Mouse (Mus musculus): ENCODE data around the gene Zpbp.

Gene Zpbp

GRCm38 (mm10) chr11:11461635-11462560 lies at the start of gene Zpbp, which contains the start of gene Spata48:
Zpbp (minus strand) TSS chr11:11462408.
Spata48 (plus strand) TSS chr11:11462094.
- peak; percentile 96 for DNase-seq

- DNase-seq: no peak
Measured at GRCm38 (mm10) chr11:11509413-11509812, 47.2 kb upstream of the Zpbp start.

GRCm38 (mm10) chr11:11506187-11506586 lies 44.0 kb upstream of the Zpbp start:
- no peak for DNase-seq

GRCm38 (mm10) chr11:11499944-11500343 lies 37.7 kb upstream of the Zpbp start:
- DNase-seq: peak; percentile 22

- no peak for DNase-seq
Measured at GRCm38 (mm10) chr11:11495697-11496096, 33.5 kb upstream of the Zpbp start.

GRCm38 (mm10) chr11:11492044-11492443 lies 29.8 kb upstream of the Zpbp start:
- DNase-seq: no peak

GRCm38 (mm10) chr11:11484378-11484777 lies 22.2 kb upstream of the Zpbp start:
- DNase-seq: no peak

GRCm38 (mm10) chr11:11468924-11469323 lies 6.7 kb upstream of the Zpbp start:
- no peak for DNase-seq

GRCm38 (mm10) chr11:11462561-11462890 lies 318 bp upstream of the Zpbp start:
- DNase-seq: no peak

GRCm38 (mm10) chr11:11455037-11455436 lies 7.2 kb downstream of the Zpbp start:
- DNase-seq: peak; percentile 5

- no peak for DNase-seq
Measured at GRCm38 (mm10) chr11:11417356-11417755, 44.9 kb downstream of the Zpbp start.

GRCm38 (mm10) chr11:11414188-11414587 lies 48.0 kb downstream of the Zpbp start:
- no peak for DNase-seq

- no peak for DNase-seq
Measured at GRCm38 (mm10) chr11:11394686-11395085, 67.5 kb downstream of the Zpbp start.

GRCm38 (mm10) chr11:11393164-11393563 lies 69.0 kb downstream of the Zpbp start:
- peak; percentile 5 for DNase-seq

- DNase-seq: no peak
Measured at GRCm38 (mm10) chr11:11371305-11371704, 90.9 kb downstream of the Zpbp start.

GRCm38 (mm10) chr11:11283512-11283911 lies 178.7 kb downstream of the Zpbp start:
- no peak for DNase-seq

GRCm38 (mm10) chr11:11280128-11280527 lies 182.1 kb downstream of the Zpbp start:
- DNase-seq: no peak

- DNase-seq: no peak
Measured at GRCm38 (mm10) chr11:11257348-11257747, 204.9 kb downstream of the Zpbp start.

GRCm38 (mm10) chr11:11242694-11243377 lies 219.4 kb downstream of the Zpbp start:
- DNase-seq: no peak

GRCm38 (mm10) chr11:11239346-11239745 lies 222.9 kb downstream of the Zpbp start:
- peak; percentile 9 for DNase-seq

Data from kidney, postnatal 10 days (tissue).